In genomic region chr10:26375790-26376545, GRCm38 (mm10) we compare ENCODE assay signal across 7 mouse cellular contexts. TPM values are rescaled to one million over a fixed set of nuclear protein-coding genes. Genes with fewer than 3 reads are reported as not detected.
DNase-seq lines count a peak whose midpoint lies in the region; ATAC-seq and TF ChIP-seq lines count a peak whose summit lies in the region.

Gene L3mbtl3, minus strand, starts transcription at chr10:26375971.

- TF ChIP-seq CTCF in small intestine, adult 2 months (IDR thresholded peaks at IDR 0.05; ENCODE audit: extremely low read depth, insufficient read length, insufficient replicate concordance, low read depth, low read length): no peak

- peak within 1 kb of the TSS; percentile 76 for H3K9ac ChIP-seq in midbrain, embryonic 12.5 days (replicated peaks)

- H3K36me3 ChIP-seq in limb, embryonic 10.5 days: peaks cover 4% of the 10 kb centered on the region; the same call in 1 of the 2 replicates
- no peaks in the 10 kb centered on the region for H3K36me3 ChIP-seq in midbrain, embryonic 12.5 days
- H3K36me3 ChIP-seq in small intestine, adult 2 months (ENCODE audit: control insufficient read depth, insufficient read depth, low read length): no peaks in the 10 kb centered on the region

- peaks cover 29% of the 10 kb centered on the region for H3K4me1 ChIP-seq in limb, embryonic 10.5 days
- H3K4me1 ChIP-seq in midbrain, embryonic 12.5 days: peaks cover 23% of the 10 kb centered on the region; the same call in 1 of the 2 replicates
- no peaks in the 10 kb centered on the region for H3K4me1 ChIP-seq in small intestine, adult 2 months (ENCODE audit: control insufficient read depth, insufficient read depth, insufficient read length, low read length)

- H3K9me3 ChIP-seq in limb, embryonic 10.5 days (replicated peaks): no peaks in the 10 kb centered on the region
- H3K9me3 ChIP-seq in midbrain, embryonic 12.5 days: no peaks in the 10 kb centered on the region

- H3K27me3 ChIP-seq in limb, embryonic 10.5 days (ENCODE audit: low read depth, poor library complexity, severe bottlenecking): no peaks in the 10 kb centered on the region
- H3K27me3 ChIP-seq in midbrain, embryonic 12.5 days: no peaks in the 10 kb centered on the region
- no peaks in the 10 kb centered on the region for H3K27me3 ChIP-seq in small intestine, adult 2 months (ENCODE audit: control insufficient read depth, insufficient read depth, low read length)

- H3K4me3 ChIP-seq in limb, embryonic 10.5 days: peak within 1 kb of the TSS; percentile 91
- peak within 1 kb of the TSS; percentile 68 for H3K4me3 ChIP-seq in midbrain, embryonic 12.5 days
- peak within 1 kb of the TSS; percentile 92 for H3K4me3 ChIP-seq in small intestine, adult 2 months (ENCODE audit: low read depth, low read length)

- ATAC-seq in midbrain, embryonic 12.5 days (ENCODE audit: low FRiP score, low read depth): peak; percentile 84

- DNase-seq in adrenal gland, adult 8-10 months: peak; percentile 83
- DNase-seq in embryo, embryonic 11.5 days (ENCODE audit: low read depth, low spot score): peak; percentile 82
- peak; percentile 99 for DNase-seq in heart, adult 11 months
- peak; percentile 78 for DNase-seq in kidney, adult 11 months
- DNase-seq in limb, embryonic 10.5 days (ENCODE audit: low spot score): peak; percentile 93

- peak within 1 kb of the TSS; percentile 90 for H3K4me2 ChIP-seq in midbrain, embryonic 12.5 days (replicated peaks)

- H3K27ac ChIP-seq in limb, embryonic 10.5 days: peak within 1 kb of the TSS; percentile 100
- peak within 1 kb of the TSS; percentile 97 for H3K27ac ChIP-seq in midbrain, embryonic 12.5 days (replicated peaks)
- peak within 1 kb of the TSS; percentile 55; the same call in 1 of the 2 replicates for H3K27ac ChIP-seq in small intestine, adult 2 months (ENCODE audit: insufficient read depth, low read depth, low read length)

- no peak for TF ChIP-seq POLR2A in small intestine, adult 2 months (IDR thresholded peaks at IDR 0.05; ENCODE audit: low read depth, low read length)

- WGBS in limb, embryonic 10.5 days: 2% methylated on average over 42 of the region's 42 CpGs
- WGBS in midbrain, embryonic 12.5 days: under 1% methylated on average over 42 of the region's 42 CpGs
- WGBS in small intestine, adult 2 months: 3% methylated on average over 42 of the region's 42 CpGs

RNA-seq across cellular contexts. Expression of gene L3mbtl3, which starts in this region (rescaled TPM):
- 10 to 100 TPM; 13.5 to 18.0 (median 15.4) TPM for total RNA-seq in adrenal gland, adult 8-10 months (2022)
- polyA plus RNA-seq in limb, embryonic 10.5 days (2016; fragmentation: Nextera tagmentation; extraction: Ambion mirVana): 25.1 and 34.8 TPM in 2 replicates
- polyA plus RNA-seq in midbrain, embryonic 12.5 days (2016; fragmentation: Nextera tagmentation; extraction: Ambion mirVana): 26.5 and 27.3 TPM in 2 replicates
- 2.8 and 3.5 TPM in 2 replicates for polyA plus RNA-seq in small intestine, adult 2 months (2012; rRNA removed)

Comparison
In these comparisons a context has a peak if more than half of its experiments do, and no peak if none do; other contexts are left out.
1. Peak in every context shown above with its lines: DNase-seq, ATAC-seq, H3K4me3 ChIP-seq and H3K27ac ChIP-seq.